Mouse (Mus musculus) stomach, embryonic 14.5 days (tissue): ENCODE results near the gene Gm17571. TPM values are rescaled to one million over a fixed set of nuclear protein-coding genes. Genes with fewer than 3 reads are reported as not detected.

Source experiments
- ATAC-seq: fragments of 200-750 bp; cut with Nextera tagmentation; 2 replicates; pipeline ENCODE4 v1.8.0; 2017; ENCODE audit warnings: low read depth, moderate TSS enrichment; ENCODE audit not compliant: insufficient number of reproducible peaks, insufficient read depth, low FRiP score
- H3K27ac ChIP-seq: fragments of 300-500 bp; sonication (generic); 2 replicates; pipeline ENCODE4 v1.5.1; 2014; ENCODE audit warnings: mild to moderate bottlenecking, low read length, moderate library complexity, mixed read lengths
- H3K27me3 ChIP-seq: fragments of 300-500 bp; sonication (generic); 2 replicates; pipeline ENCODE4 v1.6.1; 2014; ENCODE audit warnings: low read length, control low read depth, mixed read lengths; ENCODE audit not compliant: control insufficient read depth, insufficient read depth
- H3K36me3 ChIP-seq: fragments of 300-500 bp; sonication (generic); 2 replicates; pipeline ENCODE4 v1.6.1; 2014; ENCODE audit warnings: mild to moderate bottlenecking, control low read depth, low read length, moderate library complexity, mixed read lengths; ENCODE audit not compliant: control insufficient read depth, insufficient read depth
- H3K4me1 ChIP-seq: fragments of 300-500 bp; sonication (generic); 2 replicates; pipeline ENCODE4 v1.6.1; 2014; ENCODE audit warnings: low read length, control low read depth, mixed read lengths; ENCODE audit not compliant: control insufficient read depth, insufficient read depth
- H3K4me2 ChIP-seq: fragments of 300-500 bp; sonication (generic); replicated peaks from 2 replicates; pipeline ENCODE4 v1.6.1; 2014; ENCODE audit warnings: low read depth, low read length, control low read depth
- H3K4me3 ChIP-seq: fragments of 300-500 bp; sonication (generic); 2 replicates; pipeline ENCODE4 v1.5.1; 2014; ENCODE audit warnings: low read depth, low read length, control low read depth
- H3K9ac ChIP-seq: fragments of 300-500 bp; sonication (generic); replicated peaks from 2 replicates; pipeline ENCODE4 v1.6.1; 2014; ENCODE audit warnings: low read depth, mild to moderate bottlenecking, control low read depth, low read length, moderate library complexity, mixed read lengths
- H3K9me3 ChIP-seq: fragments of 300-500 bp; sonication (generic); 2 replicates; pipeline ENCODE4 v1.6.1; 2016; ENCODE audit warnings: low read depth, low read length, control low read depth; ENCODE audit not compliant: control insufficient read depth
- WGBS: fragments of 180-500 bp; shearing (Covaris S2); extraction: QIAGEN DNeasy Blood & Tissue Kit; methylation state at CpG from one replicate; pipeline ENCODE4 v1.1.7; 2014; 5-methylcytosine and 5-hydroxymethylcytosine counted together
- polyA plus RNA-seq: library from polyadenylated mRNA; unstranded; fragments of >200 nt; fragmentation: Nextera tagmentation; extraction: Ambion mirVana; gene quantifications from 2 replicates; pipeline ENCODE4 v1.2.1, GENCODE M21; 2014

The Gm17571 gene
- polyA plus RNA-seq, 1 experiment from 2014 or later: not detected

GRCm38 (mm10) chr9:13465358-13466020, 18.9 kb upstream of the Gm17571 start:
- WGBS: 65% methylated on average over 4 of the region's 4 CpGs
- no peaks in the 10 kb centered on the region for H3K9me3 ChIP-seq
- H3K27ac ChIP-seq: no peak overlapping the region; the same call in 1 of the 2 replicates
- H3K36me3 ChIP-seq: no peaks in the 10 kb centered on the region
- peak; percentile 28; the same call in 1 of the 2 replicates for ATAC-seq
- no peaks in the 10 kb centered on the region for H3K27me3 ChIP-seq
- 0 out of 2 replicates have a peak, but pooled peaks cover 4% of the 10 kb centered on the region for H3K4me1 ChIP-seq
- H3K9ac ChIP-seq: no peak overlapping the region
- no peak overlapping the region for H3K4me3 ChIP-seq
- no peak overlapping the region for H3K4me2 ChIP-seq

GRCm38 (mm10) chr9:13460926-13461325, 14.4 kb upstream of the Gm17571 start:
- Histone ChIP-seq H3K9ac (no peak overlapping the region), H3K27me3 (no peaks in the 10 kb centered on the region), H3K4me2 (no peak overlapping the region), H3K36me3 (no peaks in the 10 kb centered on the region), H3K9me3 (no peaks in the 10 kb centered on the region), H3K27ac (no peak overlapping the region), H3K4me3 (no peak overlapping the region), H3K4me1 (no peaks in the 10 kb centered on the region)
- no peak for ATAC-seq
- 92% methylated on average over 1 of the region's 1 CpGs for WGBS

- no peak for ATAC-seq
- H3K27me3 ChIP-seq: no peaks in the 10 kb centered on the region
- H3K36me3 ChIP-seq: no peaks in the 10 kb centered on the region
- no peaks in the 10 kb centered on the region for H3K4me1 ChIP-seq
- no peak overlapping the region for H3K4me3 ChIP-seq
- H3K27ac ChIP-seq: no peak overlapping the region
- H3K4me2 ChIP-seq: no peak overlapping the region
- H3K9me3 ChIP-seq: no peaks in the 10 kb centered on the region
- 80% methylated on average over 3 of the region's 3 CpGs for WGBS
- H3K9ac ChIP-seq: no peak overlapping the region
Measured at GRCm38 (mm10) chr9:13460012-13460411, 13.5 kb upstream of the Gm17571 start.

DNA sequence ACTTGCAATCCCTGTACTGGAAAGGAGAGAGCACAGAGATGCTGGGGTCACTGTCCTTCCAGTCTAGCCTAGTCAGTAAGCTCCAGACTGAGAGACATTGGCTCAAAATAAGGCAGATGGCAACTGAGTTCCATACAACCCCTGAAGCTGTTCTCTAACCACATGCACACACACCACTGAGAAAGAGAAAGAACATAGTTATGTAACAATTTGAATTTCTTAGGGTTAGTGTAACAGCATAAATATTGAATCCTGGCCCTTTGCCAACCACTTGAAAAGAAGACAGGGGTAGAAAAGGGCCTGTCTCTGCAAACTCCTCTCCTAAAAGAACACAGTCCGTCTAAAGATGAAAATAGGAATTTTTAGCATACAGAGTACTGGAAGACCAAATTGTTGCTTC, 12.8 kb upstream of the Gm17571 start:
- 47% methylated on average over 1 of the region's 1 CpGs for WGBS
- H3K4me1 ChIP-seq: no peaks in the 10 kb centered on the region; the same call in 1 of the 2 replicates
- H3K9me3 ChIP-seq: no peaks in the 10 kb centered on the region
- H3K27ac ChIP-seq: no peak overlapping the region
- no peaks in the 10 kb centered on the region for H3K27me3 ChIP-seq
- H3K4me2 ChIP-seq: no peak overlapping the region
- ATAC-seq: no peak
- H3K4me3 ChIP-seq: no peak overlapping the region
- no peaks in the 10 kb centered on the region for H3K36me3 ChIP-seq
- no peak overlapping the region for H3K9ac ChIP-seq

GRCm38 (mm10) chr9:13457774-13458173, 11.2 kb upstream of the Gm17571 start:
- WGBS: 80% methylated on average over 6 of the region's 6 CpGs
- no peaks in the 10 kb centered on the region for H3K9me3 ChIP-seq
- H3K9ac ChIP-seq: no peak overlapping the region
- no peak overlapping the region for H3K27ac ChIP-seq
- no peaks in the 10 kb centered on the region for H3K36me3 ChIP-seq
- H3K4me2 ChIP-seq: no peak overlapping the region
- H3K27me3 ChIP-seq: no peaks in the 10 kb centered on the region
- H3K4me1 ChIP-seq: no peaks in the 10 kb centered on the region; the same call in 1 of the 2 replicates
- no peak overlapping the region for H3K4me3 ChIP-seq
- ATAC-seq: no peak

GRCm38 (mm10) chr9:13455231-13455630, 8.7 kb upstream of the Gm17571 start:
- Histone ChIP-seq H3K27ac (no peak overlapping the region), H3K4me3 (no peak overlapping the region), H3K9me3 (no peaks in the 10 kb centered on the region), H3K9ac (no peak overlapping the region), H3K4me1 (no peaks in the 10 kb centered on the region; the same call in 1 of the 2 replicates), H3K36me3 (no peaks in the 10 kb centered on the region), H3K4me2 (no peak overlapping the region), H3K27me3 (no peaks in the 10 kb centered on the region)
- no peak for ATAC-seq
- 55% methylated on average over 1 of the region's 1 CpGs for WGBS

DNA sequence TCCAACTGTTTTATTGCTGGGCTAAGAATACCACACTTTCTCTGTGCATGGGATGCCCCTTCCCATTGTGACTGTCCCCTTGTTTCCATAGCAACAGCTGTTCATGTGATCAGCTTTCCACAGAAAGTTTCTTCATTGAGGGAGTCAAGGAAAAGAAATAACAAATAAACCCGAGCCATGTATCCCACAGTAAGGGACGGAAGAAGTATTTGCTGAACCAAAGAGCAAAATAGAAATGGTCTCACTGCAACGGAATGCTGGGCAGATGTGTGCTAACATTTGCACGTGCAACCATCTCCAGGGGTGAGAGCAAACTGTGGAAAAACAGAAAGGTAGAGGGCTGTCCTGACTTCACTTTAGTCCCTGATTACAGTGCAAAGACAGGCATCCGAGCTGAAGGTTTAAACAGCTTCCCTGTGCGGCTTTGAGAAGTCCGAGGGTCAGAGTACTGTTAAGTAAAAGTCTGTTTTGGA, 8.1 kb upstream of the Gm17571 start:
- no peak overlapping the region for H3K4me3 ChIP-seq
- H3K9ac ChIP-seq: no peak overlapping the region
- H3K9me3 ChIP-seq: no peaks in the 10 kb centered on the region
- no peaks in the 10 kb centered on the region for H3K36me3 ChIP-seq
- 0 out of 2 replicates have a peak, but pooled peaks have one; percentile 46 for ATAC-seq
- H3K4me2 ChIP-seq: peak overlapping the region; percentile 10; the same call in 1 of the 2 replicates
- 21% methylated on average over 7 of the region's 7 CpGs for WGBS
- H3K4me1 ChIP-seq: no peaks in the 10 kb centered on the region; the same call in 1 of the 2 replicates
- H3K27ac ChIP-seq: no peak overlapping the region; the same call in 1 of the 2 replicates
- no peaks in the 10 kb centered on the region for H3K27me3 ChIP-seq

DNA sequence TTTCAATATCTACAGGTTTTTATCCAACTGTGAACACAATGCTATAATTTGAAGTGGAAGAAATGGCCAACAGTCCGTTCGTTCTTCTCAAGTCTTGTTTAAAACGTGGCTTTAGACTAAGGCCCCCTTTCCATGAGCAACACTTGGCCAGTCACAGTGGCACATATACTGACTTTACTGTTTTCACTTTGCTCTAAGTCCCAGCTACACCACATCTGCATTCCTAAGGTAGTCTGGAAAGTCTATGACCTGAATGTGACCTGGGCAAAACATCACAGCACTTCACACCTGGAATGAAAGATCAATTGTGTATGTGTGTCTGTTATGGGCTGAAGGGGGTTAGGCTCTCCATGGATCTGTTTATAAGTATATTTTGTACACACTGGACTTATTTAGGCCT, 2.2 kb upstream of the Gm17571 start:
- Histone ChIP-seq H3K36me3 (no peaks in the 10 kb centered on the region), H3K9me3 (no peaks in the 10 kb centered on the region), H3K27ac (no peak overlapping the region), H3K27me3 (no peaks in the 10 kb centered on the region), H3K4me2 (no peak overlapping the region), H3K4me1 (peaks cover 5% of the 10 kb centered on the region; the same call in 1 of the 2 replicates), H3K4me3 (no peak overlapping the region), H3K9ac (no peak overlapping the region)
- WGBS: 82% methylated on average over 3 of the region's 3 CpGs
- no peak for ATAC-seq
